Mouse (Mus musculus): ENCODE measurements around the gene Slc44a1. TPM values are rescaled to one million over a fixed set of nuclear protein-coding genes. Genes with fewer than 3 reads are reported as not detected.
A peak's percentile ranks its signal among the peaks of the same experiment; 100 is the strongest.

The Slc44a1 gene
- polyA plus RNA-seq, 1 experiment from 2014 or later = 40.9 TPM

GRCm38 (mm10) chr4:53438386-53438785, 1.8 kb upstream of the Slc44a1 start:
- Histone ChIP-seq H3K4me2 (no peak overlapping the region), H3K27ac (no peak overlapping the region), H3K9ac (no peak overlapping the region), H3K4me1 (peaks cover 24% of the 10 kb centered on the region), H3K4me3 (no peak overlapping the region), H3K36me3 (no peaks in the 10 kb centered on the region), H3K9me3 (no peaks in the 10 kb centered on the region), H3K27me3 (no peaks in the 10 kb centered on the region)
- ATAC-seq (ENCODE audit: borderline replicate concordance, extremely low read depth, low FRiP score, low TSS enrichment) = no peak
- WGBS = 69% methylated on average over 2 of the region's 2 CpGs

DNA sequence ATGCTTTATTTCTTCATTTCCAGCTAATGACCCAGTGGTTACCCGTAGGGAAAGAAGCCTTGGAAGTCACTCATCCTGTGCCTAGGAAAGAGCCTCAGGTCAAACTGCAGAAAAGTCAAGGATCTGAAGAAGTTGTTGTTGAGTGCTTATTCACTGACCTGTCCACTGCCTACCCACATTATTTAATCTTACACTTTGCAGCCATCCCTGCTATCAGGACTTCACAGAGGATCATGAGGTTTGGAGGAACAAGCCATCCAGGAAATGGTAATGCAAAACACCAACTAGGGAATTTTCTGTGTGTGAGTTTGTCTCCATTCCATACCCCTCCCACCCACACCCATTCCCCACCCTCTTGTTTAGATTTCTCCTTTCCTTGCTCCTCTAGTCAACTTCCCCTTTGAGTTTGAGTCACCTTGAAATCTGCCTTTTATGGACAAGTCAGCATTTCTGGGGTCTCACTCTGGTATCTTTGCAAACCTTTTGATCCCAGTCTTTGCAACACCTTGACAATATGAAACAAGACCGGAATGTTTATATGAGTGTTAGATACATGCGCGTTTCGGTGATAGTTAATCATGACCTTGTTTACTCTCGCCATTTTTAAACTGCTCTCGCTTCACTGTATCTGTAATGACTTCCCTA, 1.3 kb upstream of the Slc44a1 start:
- peak overlapping the region; percentile 93 for H3K4me2 ChIP-seq
- no peaks in the 10 kb centered on the region for H3K36me3 ChIP-seq
- 51% methylated on average over 7 of the region's 7 CpGs for WGBS
- H3K9me3 ChIP-seq = no peaks in the 10 kb centered on the region
- H3K9ac ChIP-seq = 0 out of 2 replicates have a peak overlapping the region, but pooled peaks have one; percentile 72
- no peak for ATAC-seq (ENCODE audit: borderline replicate concordance, extremely low read depth, low FRiP score, low TSS enrichment)
- peak overlapping the region; percentile 90; the same call in 1 of the 2 replicates for H3K27ac ChIP-seq
- peaks cover 24% of the 10 kb centered on the region for H3K4me1 ChIP-seq
- H3K27me3 ChIP-seq = no peaks in the 10 kb centered on the region
- H3K4me3 ChIP-seq = peak overlapping the region; percentile 91

DNA sequence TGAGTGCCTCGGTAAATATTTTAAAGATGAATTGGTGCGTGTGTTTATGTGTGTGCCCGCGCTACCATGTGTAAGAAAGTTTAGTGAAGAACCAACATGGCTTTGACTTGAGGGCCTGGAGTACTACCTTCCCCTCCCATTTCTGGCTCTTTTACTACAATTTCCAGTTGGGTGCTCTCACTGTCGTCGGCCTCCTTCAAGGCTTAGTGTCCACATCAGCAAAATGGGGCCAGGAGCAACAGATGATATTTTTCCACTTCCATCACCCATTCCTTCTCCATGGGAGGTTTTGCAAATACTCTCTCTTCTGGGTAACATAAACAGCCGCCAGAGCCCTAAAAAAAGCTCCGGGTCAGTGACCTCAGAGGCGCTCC, 590 bp upstream of the Slc44a1 start:
- H3K9me3 ChIP-seq = no peaks in the 10 kb centered on the region
- H3K4me3 ChIP-seq = peak overlapping the region; percentile 91
- 12% methylated on average over 9 of the region's 9 CpGs for WGBS
- ATAC-seq (ENCODE audit: borderline replicate concordance, extremely low read depth, low FRiP score, low TSS enrichment) = no peak
- H3K9ac ChIP-seq = peak overlapping the region; percentile 72
- H3K27ac ChIP-seq = peak overlapping the region; percentile 90
- H3K4me1 ChIP-seq = peaks cover 24% of the 10 kb centered on the region
- peak overlapping the region; percentile 93 for H3K4me2 ChIP-seq
- no peaks in the 10 kb centered on the region for H3K36me3 ChIP-seq
- H3K27me3 ChIP-seq = no peaks in the 10 kb centered on the region

DNA sequence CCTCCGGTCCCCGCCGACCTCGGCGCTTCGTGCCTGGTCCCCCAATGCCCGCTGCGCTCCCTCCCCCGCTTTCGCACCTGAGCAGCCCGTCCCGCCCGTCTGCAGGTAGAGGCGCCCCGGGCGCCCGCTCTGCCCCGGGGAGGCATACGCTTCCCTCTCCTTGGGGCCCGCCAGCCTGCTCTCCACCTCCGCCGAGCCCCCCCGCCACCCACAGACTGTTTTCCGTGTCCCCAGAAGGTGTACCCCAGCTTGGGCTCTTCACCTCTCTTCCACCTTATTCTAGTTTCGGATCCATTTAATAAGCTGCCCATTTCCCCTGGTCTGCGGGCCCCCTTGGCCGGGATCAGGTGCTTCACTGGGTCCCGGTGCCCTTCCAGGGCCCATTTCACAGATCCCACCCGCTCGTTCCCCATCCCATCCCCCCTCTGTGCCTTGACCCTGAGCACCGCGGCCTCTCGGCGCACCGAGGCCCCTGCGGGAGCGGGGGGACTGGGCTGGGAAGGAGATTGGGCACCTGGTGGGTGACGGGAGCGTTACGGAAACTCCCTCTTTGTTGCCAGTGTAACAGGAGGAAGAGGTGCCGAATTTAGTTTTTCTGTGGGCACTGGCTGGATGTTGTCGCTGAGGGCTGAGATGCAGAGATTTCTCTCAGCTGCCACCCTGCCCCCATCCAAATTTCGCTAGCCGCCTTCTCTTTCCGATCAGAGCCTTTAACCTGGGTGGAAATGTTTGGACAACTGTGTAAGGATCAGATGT, 781 bp downstream of the Slc44a1 start:
- under 1% methylated on average over 45 of the region's 45 CpGs for WGBS
- H3K9me3 ChIP-seq = no peaks in the 10 kb centered on the region
- no peaks in the 10 kb centered on the region for H3K27me3 ChIP-seq
- H3K27ac ChIP-seq = peak overlapping the region; percentile 90
- ATAC-seq (ENCODE audit: borderline replicate concordance, extremely low read depth, low FRiP score, low TSS enrichment) = peak; percentile 33; the same call in 1 of the 2 replicates
- peak overlapping the region; percentile 91 for H3K4me3 ChIP-seq
- H3K4me1 ChIP-seq = peaks cover 24% of the 10 kb centered on the region
- no peaks in the 10 kb centered on the region for H3K36me3 ChIP-seq
- peak overlapping the region; percentile 72 for H3K9ac ChIP-seq
- peak overlapping the region; percentile 93 for H3K4me2 ChIP-seq

GRCm38 (mm10) chr4:53441683-53442082, 1.5 kb downstream of the Slc44a1 start:
- Histone ChIP-seq H3K9me3 (no peaks in the 10 kb centered on the region), H3K27me3 (no peaks in the 10 kb centered on the region), H3K4me2 (peak overlapping the region; percentile 93), H3K36me3 (no peaks in the 10 kb centered on the region), H3K27ac (no peak overlapping the region), H3K4me3 (peak overlapping the region; percentile 91; the same call in 1 of the 2 replicates), H3K4me1 (peaks cover 24% of the 10 kb centered on the region), H3K9ac (no peak overlapping the region)
- ATAC-seq (ENCODE audit: borderline replicate concordance, extremely low read depth, low FRiP score, low TSS enrichment) = no peak
- WGBS = 29% methylated on average over 4 of the region's 4 CpGs

DNA sequence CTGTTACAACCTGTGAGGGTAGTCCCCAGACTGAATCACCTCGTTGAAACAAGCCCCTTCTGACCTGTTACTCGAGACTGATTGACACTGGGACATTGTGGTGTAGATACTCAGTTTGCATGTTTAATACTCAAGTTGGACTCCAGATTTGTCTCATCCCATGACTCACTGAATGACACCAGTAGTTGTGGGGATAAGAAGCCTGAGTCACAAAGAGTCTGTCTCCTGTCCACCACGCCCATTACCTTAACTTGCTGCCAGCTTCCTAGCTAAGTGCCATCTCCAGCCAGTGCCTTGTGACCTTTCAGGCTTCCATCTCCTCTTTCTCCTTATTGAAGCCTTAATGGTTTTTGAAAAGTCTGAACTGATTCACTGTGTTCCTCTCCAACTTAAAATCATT, 6.0 kb downstream of the Slc44a1 start:
- WGBS = 73% methylated on average over 3 of the region's 3 CpGs
- H3K4me3 ChIP-seq = no peak overlapping the region
- H3K36me3 ChIP-seq = no peaks in the 10 kb centered on the region
- ATAC-seq (ENCODE audit: borderline replicate concordance, extremely low read depth, low FRiP score, low TSS enrichment) = no peak
- H3K4me1 ChIP-seq = peaks cover 23% of the 10 kb centered on the region
- H3K9me3 ChIP-seq = no peaks in the 10 kb centered on the region
- H3K27me3 ChIP-seq = no peaks in the 10 kb centered on the region
- no peak overlapping the region for H3K9ac ChIP-seq
- no peak overlapping the region for H3K27ac ChIP-seq
- H3K4me2 ChIP-seq = no peak overlapping the region

DNA sequence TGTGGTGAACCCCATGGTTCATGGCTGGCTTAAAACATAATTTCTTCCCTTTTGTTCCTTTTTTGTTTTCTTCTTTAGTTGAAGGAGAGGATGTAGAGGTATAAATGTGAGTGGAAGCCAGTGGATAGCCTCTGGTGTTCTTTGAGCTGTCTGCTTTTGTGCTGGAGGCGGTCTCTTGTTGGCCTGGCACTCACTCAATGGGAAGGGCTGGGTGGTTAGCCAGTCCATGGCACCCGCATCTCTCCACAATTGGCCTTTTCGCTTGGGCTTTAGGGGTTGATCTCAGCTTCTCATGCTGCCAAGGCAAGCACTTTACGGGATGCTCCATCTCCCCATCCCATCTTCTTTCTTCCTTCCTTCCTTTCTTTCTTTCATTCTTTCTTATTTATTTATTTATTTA, 7.6 kb downstream of the Slc44a1 start:
- ATAC-seq (ENCODE audit: borderline replicate concordance, extremely low read depth, low FRiP score, low TSS enrichment) = no peak
- 93% methylated on average over 4 of the region's 4 CpGs for WGBS

GRCm38 (mm10) chr4:53450736-53451135, 10.5 kb downstream of the Slc44a1 start:
- H3K4me3 ChIP-seq = no peak overlapping the region
- no peak overlapping the region for H3K4me2 ChIP-seq
- H3K27me3 ChIP-seq = no peaks in the 10 kb centered on the region
- peaks cover 19% of the 10 kb centered on the region for H3K4me1 ChIP-seq
- H3K9ac ChIP-seq = no peak overlapping the region
- no peak overlapping the region for H3K27ac ChIP-seq
- no peaks in the 10 kb centered on the region for H3K36me3 ChIP-seq
- H3K9me3 ChIP-seq = no peaks in the 10 kb centered on the region
- WGBS = 52% methylated on average over 7 of the region's 7 CpGs
- ATAC-seq (ENCODE audit: borderline replicate concordance, extremely low read depth, low FRiP score, low TSS enrichment) = no peak

More for the DNA sequence above, 7.6 kb downstream of the Slc44a1 start:
- no peaks in the 10 kb centered on the region for H3K27me3 ChIP-seq
- no peaks in the 10 kb centered on the region for H3K9me3 ChIP-seq
- H3K4me2 ChIP-seq = no peak overlapping the region
- H3K9ac ChIP-seq = no peak overlapping the region
- H3K36me3 ChIP-seq = no peaks in the 10 kb centered on the region
- H3K27ac ChIP-seq = no peak overlapping the region
- H3K4me1 ChIP-seq = peaks cover 20% of the 10 kb centered on the region
- H3K4me3 ChIP-seq = no peak overlapping the region

GRCm38 (mm10) chr4:53451887-53452286, 11.7 kb downstream of the Slc44a1 start:
- Histone ChIP-seq H3K4me1 (peaks cover 21% of the 10 kb centered on the region), H3K27ac (no peak overlapping the region), H3K36me3 (no peaks in the 10 kb centered on the region), H3K27me3 (no peaks in the 10 kb centered on the region), H3K9ac (no peak overlapping the region), H3K4me3 (no peak overlapping the region), H3K4me2 (no peak overlapping the region), H3K9me3 (no peaks in the 10 kb centered on the region)
- WGBS = 48% methylated on average over 4 of the region's 4 CpGs
- ATAC-seq (ENCODE audit: borderline replicate concordance, extremely low read depth, low FRiP score, low TSS enrichment) = no peak

- H3K4me3 ChIP-seq = no peak overlapping the region
- no peaks in the 10 kb centered on the region for H3K9me3 ChIP-seq
- H3K36me3 ChIP-seq = no peaks in the 10 kb centered on the region
- peaks cover 21% of the 10 kb centered on the region for H3K4me1 ChIP-seq
- no peak for ATAC-seq (ENCODE audit: borderline replicate concordance, extremely low read depth, low FRiP score, low TSS enrichment)
- H3K27ac ChIP-seq = no peak overlapping the region
- H3K9ac ChIP-seq = no peak overlapping the region
- 66% methylated on average over 1 of the region's 1 CpGs for WGBS
- H3K27me3 ChIP-seq = no peaks in the 10 kb centered on the region
- H3K4me2 ChIP-seq = no peak overlapping the region
These were observed 12.2 kb downstream of the Slc44a1 start for GRCm38 (mm10) chr4:53452457-53452856.

DNA sequence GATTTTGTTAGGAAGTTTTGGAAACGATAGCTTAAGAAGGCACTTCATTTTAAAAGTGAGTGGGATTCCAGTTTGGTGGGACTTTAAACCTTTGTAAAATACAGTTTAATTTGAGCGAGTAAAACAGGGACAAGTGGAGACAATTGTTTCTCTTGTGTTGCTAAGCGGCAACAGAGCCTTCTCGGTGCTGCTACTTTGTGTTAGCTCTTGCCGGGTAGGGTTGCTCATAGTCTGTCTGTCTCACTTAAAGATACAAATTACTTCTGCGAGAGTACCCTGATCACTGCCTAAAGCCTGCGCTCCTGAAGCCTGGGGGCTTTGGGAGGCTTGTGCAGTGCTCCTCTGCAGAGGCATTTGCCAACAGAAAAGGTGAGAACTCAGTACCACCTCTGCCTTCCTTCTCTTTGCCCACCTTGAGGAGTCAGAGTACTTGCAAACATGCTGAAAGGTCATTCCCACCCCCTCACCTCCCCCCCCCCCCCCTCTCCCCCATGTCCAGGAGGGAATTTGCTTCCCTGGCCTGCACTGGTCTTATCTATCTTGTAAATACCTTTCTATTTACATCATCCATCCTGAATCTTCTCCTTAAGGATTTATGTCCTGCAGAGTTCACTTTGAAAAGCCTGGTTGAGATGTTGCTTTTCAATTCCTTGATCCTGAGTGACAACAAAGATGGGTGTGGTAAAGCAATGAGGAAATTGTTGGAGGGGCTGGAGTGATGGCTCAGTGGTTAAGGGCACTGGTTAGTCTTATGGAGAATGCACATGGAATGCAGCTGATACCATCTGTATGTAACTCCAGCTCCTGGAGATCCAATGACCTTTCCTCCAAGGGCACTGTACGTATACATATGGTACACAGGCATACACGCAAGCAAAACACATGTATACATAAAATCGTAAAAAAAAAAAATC, 13.0 kb downstream of the Slc44a1 start:
- 50% methylated on average over 10 of the region's 10 CpGs for WGBS
- H3K27ac ChIP-seq = no peak overlapping the region
- no peak overlapping the region for H3K4me2 ChIP-seq
- ATAC-seq (ENCODE audit: borderline replicate concordance, extremely low read depth, low FRiP score, low TSS enrichment) = no peak
- H3K36me3 ChIP-seq = no peaks in the 10 kb centered on the region
- H3K9ac ChIP-seq = no peak overlapping the region
- no peaks in the 10 kb centered on the region for H3K9me3 ChIP-seq
- no peaks in the 10 kb centered on the region for H3K27me3 ChIP-seq
- peaks cover 21% of the 10 kb centered on the region for H3K4me1 ChIP-seq
- H3K4me3 ChIP-seq = no peak overlapping the region
